Mouse (Mus musculus) thymus, postnatal 25 days (tissue): ENCODE measurements around the gene Ccdc117.
A peak's percentile ranks its signal among the peaks of the same experiment; 100 is the strongest.
"Not testable (repeated sequence)": the region's sequence is repeated elsewhere in the genome, so short reads cannot be mapped to it uniquely, and the experiment has no call there.

Experiments
- DNase-seq: peaks from one replicate; pipeline ENCODE4 v3.0.0; 2022

Ccdc117 gene

GRCm38 (mm10) chr11:5505856-5506575, 36.0 kb downstream of the Ccdc117 start:
- peak; percentile 63 for DNase-seq

GRCm38 (mm10) chr11:5502351-5503051, 39.5 kb downstream of the Ccdc117 start:
- DNase-seq, result no peak

GRCm38 (mm10) chr11:5500903-5501741, 40.9 kb downstream of the Ccdc117 start:
- DNase-seq, result peak; percentile 67

- peak; percentile 70 for DNase-seq
Observed at GRCm38 (mm10) chr11:5499961-5500644, 41.9 kb downstream of the Ccdc117 start.

DNA sequence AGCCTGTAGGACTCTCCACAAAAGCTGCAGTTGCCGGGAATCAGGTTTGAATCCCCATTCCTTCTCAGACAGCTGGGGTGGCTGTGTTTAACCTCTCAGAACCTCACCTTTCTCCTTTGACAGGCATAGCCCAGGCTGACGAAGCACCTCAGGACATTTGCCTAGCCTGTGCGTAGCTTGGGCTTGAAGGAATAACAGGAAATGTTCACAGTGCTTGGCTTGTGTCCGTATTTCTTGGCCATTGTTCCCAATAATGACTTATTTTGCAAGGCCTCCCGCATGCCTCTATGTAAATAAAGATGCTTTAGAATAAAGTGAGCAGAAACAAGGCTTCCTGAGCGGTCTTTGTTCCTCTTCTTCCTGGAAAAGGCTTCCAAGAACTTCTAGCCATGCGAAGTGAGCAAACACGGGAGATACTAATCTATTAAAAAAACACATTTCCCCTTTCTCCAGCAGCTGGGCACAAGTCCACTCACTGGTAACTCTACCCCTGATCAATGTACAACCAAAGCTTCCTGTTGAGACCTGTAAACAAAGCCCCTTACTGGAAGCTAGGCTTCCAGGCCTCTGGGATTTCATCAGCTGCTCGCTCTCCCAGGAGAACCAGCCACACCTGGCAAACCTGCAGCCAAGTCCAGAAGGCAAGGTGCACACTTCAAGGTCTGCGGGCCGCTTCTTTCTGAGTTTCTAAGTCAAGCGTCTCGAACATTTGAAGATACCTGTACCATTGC, 42.9 kb downstream of the Ccdc117 start:
- DNase-seq, result no peak

DNA sequence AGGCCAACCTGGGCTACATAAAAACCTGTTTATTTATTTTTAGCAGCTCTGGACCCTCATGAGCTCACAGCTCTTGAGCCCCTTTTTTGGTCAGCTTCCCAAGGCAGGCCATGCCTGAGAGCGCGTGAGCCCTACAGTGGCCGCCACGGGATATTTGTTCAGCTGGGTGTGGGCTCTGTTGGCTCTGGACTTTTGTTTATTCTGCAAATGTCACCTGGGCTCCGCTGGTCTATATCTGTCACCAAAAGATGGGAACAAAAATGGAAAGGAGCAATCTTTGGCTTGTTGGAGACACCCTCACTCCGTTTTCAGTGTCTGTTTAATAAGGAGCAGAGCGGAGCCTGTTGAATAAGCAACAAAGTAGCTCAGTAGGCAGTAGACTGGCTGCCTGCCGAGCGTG, 43.6 kb downstream of the Ccdc117 start:
- DNase-seq, result no peak

DNA sequence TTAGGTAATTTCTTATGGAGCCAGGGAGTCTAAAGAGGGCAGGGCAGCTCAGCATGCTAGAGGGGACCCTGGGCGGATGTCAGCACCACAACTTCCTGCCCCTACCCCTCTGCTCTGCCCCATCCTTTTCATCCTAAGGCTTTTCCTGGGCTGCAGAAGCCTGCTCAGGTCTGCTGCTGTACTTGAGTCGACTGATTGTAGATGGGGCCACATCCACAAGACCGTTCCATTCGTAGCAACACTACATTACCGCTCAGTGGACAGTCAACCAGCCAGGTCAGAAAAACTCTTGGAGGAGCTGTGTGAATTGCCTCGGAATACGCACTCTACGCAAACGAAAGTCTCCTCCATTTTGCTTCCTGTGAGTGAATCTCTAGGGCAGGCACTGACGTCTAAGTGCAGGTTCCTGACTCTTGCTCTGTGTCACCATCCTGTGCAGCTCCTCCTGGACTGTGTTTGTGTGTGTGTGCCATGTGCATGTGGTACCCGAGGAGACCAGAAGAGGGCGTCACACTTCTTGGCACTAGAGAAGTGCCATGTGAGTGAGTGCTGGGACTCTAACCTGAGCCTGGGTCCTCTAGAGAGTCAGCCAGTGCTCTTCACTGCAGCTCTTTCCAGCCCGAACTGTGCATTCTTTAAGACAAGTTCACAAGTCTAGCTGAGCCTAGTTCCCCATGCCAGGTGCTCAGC, 45.3 kb downstream of the Ccdc117 start:
- DNase-seq, result no peak

GRCm38 (mm10) chr11:5495906-5496305, 46.1 kb downstream of the Ccdc117 start:
- no peak for DNase-seq

GRCm38 (mm10) chr11:5495286-5495832, 46.6 kb downstream of the Ccdc117 start:
- no peak for DNase-seq

GRCm38 (mm10) chr11:5493869-5494268, 48.1 kb downstream of the Ccdc117 start:
- DNase-seq, result no peak

DNA sequence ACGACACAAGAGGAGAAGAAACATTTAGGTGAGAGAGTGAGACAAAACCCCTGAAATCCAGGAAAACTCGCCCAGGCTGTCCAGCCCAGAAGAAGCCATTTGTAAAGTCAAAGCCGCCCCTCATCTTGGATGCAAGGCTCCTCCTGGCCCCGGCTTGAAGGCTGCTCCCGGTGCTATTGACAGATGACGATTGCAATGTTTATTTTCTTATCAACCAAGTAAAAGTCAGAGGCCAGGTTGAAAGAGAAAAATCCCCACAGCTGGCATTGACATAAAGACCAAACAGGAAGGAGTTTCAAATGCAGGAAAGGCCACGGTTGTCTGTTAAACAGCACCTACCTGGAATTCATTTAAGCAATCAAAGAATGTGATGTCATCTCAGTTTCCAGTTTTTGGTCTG, 50.1 kb downstream of the Ccdc117 start:
- no peak for DNase-seq

- no peak for DNase-seq
Observed at GRCm38 (mm10) chr11:5490989-5491656, 50.9 kb downstream of the Ccdc117 start.

DNA sequence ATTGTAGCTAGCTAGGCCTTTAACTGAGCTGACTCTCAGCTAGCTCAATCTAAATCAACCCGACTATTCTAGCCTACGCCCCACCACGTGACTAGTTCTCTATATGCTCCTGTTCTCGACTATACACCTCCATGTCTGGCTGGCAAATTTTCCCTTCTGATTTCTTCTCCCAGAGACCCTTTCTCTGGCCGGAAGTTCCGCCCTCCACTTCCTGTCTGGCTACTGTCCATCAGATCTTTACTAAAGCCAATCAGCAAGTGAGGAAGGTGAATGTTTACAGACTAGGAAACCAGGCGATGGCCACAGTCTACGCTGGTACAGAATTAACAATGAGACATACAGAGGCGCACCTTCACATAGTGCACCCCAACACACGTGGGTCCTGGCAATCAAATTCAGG, 52.6 kb downstream of the Ccdc117 start:
- not testable (repeated sequence) for DNase-seq

DNA sequence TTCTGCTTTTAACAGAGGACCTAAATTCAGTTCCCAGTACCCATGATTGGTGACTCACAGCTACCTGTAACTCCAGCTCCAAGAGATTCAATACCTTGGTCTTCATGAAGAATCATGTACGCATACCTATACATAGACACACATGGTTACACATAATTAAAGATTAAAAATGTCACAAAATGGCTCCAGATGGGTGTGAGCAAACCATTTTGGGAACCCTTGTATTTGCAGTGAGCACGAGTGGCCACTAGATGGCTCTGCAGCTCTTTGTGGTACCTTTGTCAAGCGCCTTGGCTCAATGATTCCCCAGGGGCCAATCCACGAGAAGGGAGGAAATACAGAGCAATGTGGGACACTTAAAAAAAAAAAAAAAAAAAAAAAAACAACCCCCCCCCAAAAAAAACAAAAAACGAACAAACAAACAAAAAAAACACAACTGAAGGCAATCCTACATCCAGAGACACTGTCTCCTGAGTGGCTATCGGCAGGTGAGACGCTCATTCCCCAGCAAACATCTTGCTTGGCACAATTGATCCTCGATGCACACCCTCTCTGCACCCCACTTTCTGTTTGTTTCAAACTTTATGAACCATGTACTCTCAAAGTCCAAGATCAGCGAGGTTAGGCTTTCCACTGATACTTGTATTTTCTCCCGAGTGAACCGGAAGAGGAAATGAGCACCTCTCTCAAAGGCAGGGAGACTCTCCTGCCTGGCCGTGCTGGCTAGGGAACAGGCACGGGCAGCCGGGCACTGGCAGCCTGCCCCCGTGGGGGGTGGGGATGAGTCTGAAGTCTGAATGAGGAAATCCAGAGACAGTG, 56.6 kb downstream of the Ccdc117 start:
- peak; percentile 89 for DNase-seq

DNA sequence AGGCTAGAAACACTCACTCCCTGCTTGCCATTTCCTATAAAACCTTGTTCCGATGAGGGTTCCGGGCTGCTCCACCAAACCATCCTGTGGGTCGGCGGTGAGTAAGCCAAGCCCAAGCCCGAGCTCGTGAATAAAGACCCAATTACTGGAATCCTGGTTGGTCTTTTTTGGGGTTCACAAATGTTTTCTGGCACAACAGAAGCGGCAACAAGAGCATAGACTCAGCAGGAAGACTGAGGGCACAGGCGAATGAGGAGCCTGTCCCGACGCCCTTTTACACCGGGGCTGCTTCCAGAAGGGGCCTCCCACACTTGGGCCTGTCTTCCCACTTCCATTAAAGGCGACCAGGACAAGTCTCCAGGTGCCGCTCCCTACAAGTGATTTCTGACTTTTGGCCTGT, 59.4 kb downstream of the Ccdc117 start:
- no peak for DNase-seq
